Mouse (Mus musculus) neural tube, embryonic 11.5 days (tissue): ENCODE data around the gene Wrnip1. TPM values are rescaled to one million over a fixed set of nuclear protein-coding genes. Genes with fewer than 3 reads are reported as not detected.
"Not testable (repeated sequence)": the region's sequence is repeated elsewhere in the genome, so short reads cannot be mapped to it uniquely, and the experiment has no call there.

Experiments used
- ATAC-seq: fragments of 200-750 bp; cut with Nextera tagmentation; 2 replicates; pipeline ENCODE4 v1.8.0; 2017; ENCODE audit warnings: moderate number of reproducible peaks, mild to moderate bottlenecking, moderate TSS enrichment, moderate library complexity; ENCODE audit not compliant: insufficient read depth, low FRiP score, low TSS enrichment
- DNase-seq: peaks from one replicate; pipeline ENCODE4 v3.0.0-alpha.2; 2015; ENCODE audit warnings: low spot score
- H3K27ac ChIP-seq: fragments of 300-500 bp; sonication (generic); 2 replicates; pipeline ENCODE4 v1.5.1; 2014; ENCODE audit warnings: low read depth, mild to moderate bottlenecking, low read length
- H3K27me3 ChIP-seq: fragments of 300-500 bp; sonication (generic); 2 replicates; pipeline ENCODE4 v1.6.1; 2014; ENCODE audit warnings: mild to moderate bottlenecking, low read length, mixed read lengths; ENCODE audit not compliant: control insufficient read depth, insufficient read depth
- H3K36me3 ChIP-seq: fragments of 300-500 bp; sonication (generic); 2 replicates; pipeline ENCODE4 v1.6.1; 2014; ENCODE audit warnings: mild to moderate bottlenecking, low read length, moderate library complexity, mixed read lengths; ENCODE audit not compliant: control insufficient read depth, insufficient read depth
- H3K4me1 ChIP-seq: fragments of 300-500 bp; sonication (generic); 2 replicates; pipeline ENCODE4 v1.6.1; 2014; ENCODE audit warnings: low read length, mixed read lengths; ENCODE audit not compliant: control insufficient read depth, insufficient read depth
- H3K4me2 ChIP-seq: fragments of 300-500 bp; sonication (generic); 2 replicates; pipeline ENCODE4 v1.6.1; 2014; ENCODE audit warnings: low read depth, mild to moderate bottlenecking, moderate library complexity
- H3K4me3 ChIP-seq: fragments of 300-500 bp; sonication (generic); 2 replicates; pipeline ENCODE4 v1.5.1; 2014; ENCODE audit warnings: low read depth, low read length
- H3K9ac ChIP-seq: fragments of 300-500 bp; sonication (generic); 2 replicates; pipeline ENCODE4 v1.6.1; 2014; ENCODE audit warnings: mild to moderate bottlenecking, low read length
- H3K9me3 ChIP-seq: fragments of 300-500 bp; sonication (generic); 2 replicates; pipeline ENCODE4 v1.6.1; 2016; ENCODE audit warnings: low read length; ENCODE audit not compliant: control insufficient read depth
- WGBS: fragments of 180-500 bp; shearing (Covaris S2); extraction: QIAGEN DNeasy Blood & Tissue Kit; methylation state at CpG from one replicate; pipeline ENCODE4 v1.1.7; 2014; 5-methylcytosine and 5-hydroxymethylcytosine counted together
- polyA plus RNA-seq: library from polyadenylated mRNA; unstranded; fragments of >200 nt; fragmentation: Nextera tagmentation; extraction: Ambion mirVana; gene quantifications from 2 replicates; pipeline ENCODE4 v1.2.1, GENCODE M21; 2014

The Wrnip1 gene
- polyA plus RNA-seq, 1 experiment from 2014 or later = 18.6 TPM

DNA sequence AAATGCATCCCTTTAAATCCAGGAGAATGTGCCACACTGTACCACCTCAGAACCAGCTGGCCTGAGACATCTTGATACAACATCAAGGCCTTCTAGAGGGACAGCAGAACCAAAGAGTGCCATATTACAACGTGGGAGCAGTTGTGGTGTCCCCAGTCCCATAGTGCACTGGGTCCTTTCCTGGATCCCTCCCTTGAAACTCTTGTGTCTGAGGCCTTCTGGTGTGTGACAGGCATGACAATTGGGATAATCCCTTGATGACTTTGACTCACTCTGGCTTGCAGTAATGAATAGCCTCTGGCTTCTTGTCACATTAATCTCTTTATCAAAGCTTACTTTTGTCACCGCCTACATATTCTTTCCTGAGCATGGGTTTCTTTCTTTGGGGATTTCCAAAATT, 65.2 kb downstream of the Wrnip1 start:
- Histone ChIP-seq H3K36me3 (no peaks in the 10 kb centered on the region), H3K27ac (no peak overlapping the region), H3K9me3 (no peaks in the 10 kb centered on the region), H3K4me2 (no peak overlapping the region), H3K27me3 (no peaks in the 10 kb centered on the region), H3K4me1 (no peaks in the 10 kb centered on the region), H3K9ac (no peak overlapping the region), H3K4me3 (no peak overlapping the region)
- DNase-seq = no peak
- WGBS = 73% methylated on average over 2 of the region's 2 CpGs
- no peak for ATAC-seq

DNA sequence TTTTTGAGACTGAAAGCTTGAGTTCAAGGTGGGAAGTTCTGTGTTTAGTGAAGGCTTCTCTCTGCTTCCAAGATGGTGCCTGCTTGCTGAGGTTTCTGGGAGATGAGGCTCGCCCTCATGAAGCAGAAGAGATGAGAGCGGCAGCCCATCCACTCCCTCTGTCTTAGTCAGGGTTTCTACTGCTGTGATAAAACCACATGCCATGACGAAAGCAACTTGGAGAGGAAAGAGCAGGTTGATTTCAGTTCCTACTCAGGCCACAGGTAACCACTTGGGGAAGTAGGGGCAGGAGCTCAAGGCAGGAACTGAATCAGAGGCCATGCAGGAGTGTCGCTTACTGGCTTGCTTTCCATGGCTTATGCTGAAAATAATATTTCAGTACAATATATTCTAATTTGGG, 66.4 kb downstream of the Wrnip1 start:
- not testable (repeated sequence) for H3K4me3 ChIP-seq, H3K27ac ChIP-seq, H3K9ac ChIP-seq, H3K4me2 ChIP-seq, DNase-seq, H3K36me3 ChIP-seq, H3K4me1 ChIP-seq, H3K9me3 ChIP-seq, ATAC-seq, H3K27me3 ChIP-seq
- WGBS = 82% methylated on average over 4 of the region's 4 CpGs

DNA sequence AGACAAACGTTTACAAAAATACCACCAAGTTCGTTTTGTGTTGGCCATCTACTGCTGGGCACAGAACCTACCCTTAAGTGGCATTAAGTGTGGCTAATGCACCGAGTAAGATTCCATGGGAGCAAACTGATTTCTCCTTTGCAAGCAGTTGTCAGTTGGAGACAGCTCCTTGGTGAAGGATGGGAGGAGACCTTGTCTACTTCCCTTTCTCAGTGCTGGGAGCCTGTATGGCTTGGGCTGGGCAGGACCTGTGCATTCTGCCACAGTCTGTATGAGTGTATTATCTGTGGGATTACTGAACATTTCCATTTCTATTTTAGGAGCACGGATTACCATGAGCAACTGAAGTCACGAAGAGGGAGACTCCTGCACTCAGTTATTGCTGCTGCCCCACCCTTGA, 67.0 kb downstream of the Wrnip1 start:
- ATAC-seq = no peak
- H3K4me1 ChIP-seq = no peaks in the 10 kb centered on the region
- H3K9ac ChIP-seq = no peak overlapping the region

More for the DNA sequence above, 67.0 kb downstream of the Wrnip1 start:
- no peak for DNase-seq
- H3K36me3 ChIP-seq = no peaks in the 10 kb centered on the region
- no peaks in the 10 kb centered on the region for H3K9me3 ChIP-seq
- no peaks in the 10 kb centered on the region for H3K27me3 ChIP-seq
- no peak overlapping the region for H3K27ac ChIP-seq
- H3K4me3 ChIP-seq = no peak overlapping the region
- 80% methylated on average over 5 of the region's 5 CpGs for WGBS
- no peak overlapping the region for H3K4me2 ChIP-seq

Other genes with a start within 250 kb of the Wrnip1 start
- gene Mylk4, start 18.1 kb upstream of the Wrnip1 start, polyA plus RNA-seq = 1.8 and 2.3 TPM in 2 replicates
- not detected in 2 replicates for gene D930007J09Rik, start 811 bp downstream of the Wrnip1 start, polyA plus RNA-seq
- gene Serpinb1a, start 49.1 kb downstream of the Wrnip1 start, polyA plus RNA-seq = 0.69 and 1.6 TPM in 2 replicates
- not detected in 2 replicates for gene Serpinb1c, start 96.2 kb downstream of the Wrnip1 start, polyA plus RNA-seq
- 0.31 and 0.96 TPM in 2 replicates for gene Serpinb6b, start 163.2 kb downstream of the Wrnip1 start, polyA plus RNA-seq
- 1.2 and 1.4 TPM in 2 replicates for gene Serpinb9, start 201.2 kb downstream of the Wrnip1 start, polyA plus RNA-seq
- gene Serpinb9b, start 225.4 kb downstream of the Wrnip1 start, polyA plus RNA-seq = 0.20 TPM in 1 of 2 replicates, not detected in the other